Mouse (Mus musculus): ENCODE results near the gene Scaper. TPM values are rescaled to one million over a fixed set of nuclear protein-coding genes. Genes with fewer than 3 reads are reported as not detected.
A peak's percentile ranks its signal among the peaks of the same experiment; 100 is the strongest.

Scaper gene
- total and polyA plus RNA-seq, 3 experiments, result 4.2 to 5.2 (median 4.5) TPM

DNA sequence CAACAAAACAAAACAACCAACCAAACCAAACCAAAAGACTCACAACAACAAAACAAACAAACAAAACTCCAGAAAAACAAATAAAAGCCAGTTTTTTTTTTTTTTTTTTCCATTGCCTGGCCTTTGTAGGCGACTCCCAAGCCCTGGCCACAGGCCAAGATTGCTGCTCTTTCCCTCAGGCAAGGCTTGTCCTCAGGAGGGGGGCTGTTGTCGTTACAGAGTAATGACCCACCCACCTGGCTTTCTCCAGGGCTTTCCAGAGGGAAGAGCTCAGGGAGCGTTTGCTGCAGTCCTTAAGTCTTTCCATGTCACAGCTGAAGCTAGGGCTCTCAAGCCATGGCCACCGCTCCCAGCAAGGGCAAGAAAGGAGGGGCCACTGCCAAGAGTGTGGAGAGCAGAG lies 399.5 kb downstream of the Scaper start, which contains the start of gene Isl2:
Gene Isl2 (plus strand): TSS at position 296 of the 400 bp plus-strand sequence.
- Histone ChIP-seq H3K4me2 (ENCODE audit: insufficient read depth, low read depth, poor library complexity, severe bottlenecking) (no peak within 1 kb of the TSS), H3K36me3 (replicated peaks in 1 of 2; ENCODE audit: control insufficient read depth in 1 of 2, insufficient read depth in 1 of 2, low read length in 1 of 2) (peaks cover 0 to 4% of the 10 kb centered on the region in 2 experiments), H3K9ac (ENCODE audit: insufficient read depth, low read depth) (no peak within 1 kb of the TSS), H3K79me2 (replicated peaks; ENCODE audit: control insufficient read depth, extremely low read depth, insufficient read depth, poor library complexity, severe bottlenecking) (no peaks in the 10 kb centered on the region), H3K9me3 (replicated peaks; ENCODE audit: low read length) (peaks cover 8% of the 10 kb centered on the region), H3K4me3 (replicated peaks in 1 of 3; ENCODE audit: low read depth in 2 of 3, low read length in 2 of 3, poor library complexity in 1 of 3) (peak within 1 kb of the TSS in 1 of 3 experiments; percentile 13), H3K27ac (ENCODE audit: insufficient read depth, low read depth) (no peak within 1 kb of the TSS), H3K4me1 (ENCODE audit: control insufficient read depth in 1 of 2, insufficient read depth in 2 of 2) (no peaks in the 10 kb centered on the region; a peak in 1 of 4 replicates), H3K27me3 (replicated peaks) (no peaks in the 10 kb centered on the region)
- in situ Hi-C loops (cut with MboI; ENCODE audit: low pct_ligation_motif_present, low pct_unique_long_range_greater_than_20kb, low sequenced_read_pairs), result no loop called here
- TF ChIP-seq CTCF (conservative IDR thresholded peaks at IDR 0.05 in 1 of 2, IDR thresholded peaks at IDR 0.05 in 1 of 2; ENCODE audit: low read depth in 2 of 2, low read length in 2 of 2) (no peak), KAT2A (IDR thresholded peaks at IDR 0.05; ENCODE audit: insufficient replicate concordance, low read length) (no peak), CHD1 (IDR thresholded peaks at IDR 0.05; ENCODE audit: low read depth, low read length) (no peak), MEF2A (IDR thresholded peaks at IDR 0.05; ENCODE audit: borderline replicate concordance, low read depth, low read length) (no peak), NRF1 (IDR thresholded peaks at IDR 0.05; ENCODE audit: low read depth, low read length) (no peak), SIN3A (IDR thresholded peaks at IDR 0.05; ENCODE audit: low read length) (no peak)
- dilution Hi-C loops (cut with MboI; ENCODE audit: extremely low pct_ligation_motif_present, extremely low pct_unique_long_range_greater_than_20kb, low sequenced_read_pairs), result no loop called here
- no peak for DNase-seq (ENCODE audit: extremely low read depth)

DNA sequence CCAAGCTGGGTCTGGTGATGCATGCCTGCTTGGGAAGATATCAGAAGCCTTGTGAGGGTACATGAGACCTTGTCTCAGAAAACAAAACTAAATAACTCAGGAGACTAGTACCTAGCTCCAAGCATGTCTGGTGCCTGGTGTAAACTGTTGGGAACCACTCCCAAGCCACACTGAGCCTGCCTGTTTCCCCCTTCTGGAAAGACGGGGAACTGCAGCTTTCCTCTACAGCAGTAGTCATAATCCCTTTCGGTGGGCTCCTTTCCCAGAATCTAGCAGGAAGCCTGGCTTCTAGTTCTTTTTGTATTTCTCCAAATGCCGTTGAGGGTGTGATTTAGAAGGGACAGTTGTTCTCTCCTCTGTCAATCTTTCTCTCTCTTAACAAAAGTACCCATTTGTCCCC lies 402.0 kb downstream of the Scaper start:
- no peak overlapping the region for H3K4me3 ChIP-seq (replicated peaks in 1 of 3; ENCODE audit: low read depth in 2 of 3, low read length in 2 of 3, poor library complexity in 1 of 3)
- TF ChIP-seq JUND (conservative IDR thresholded peaks at IDR 0.05; ENCODE audit: low read depth, low read length) (no peak), RAD21 (IDR thresholded peaks at IDR 0.05; ENCODE audit: low read depth, low read length) (peak; percentile 35), SMC3 (IDR thresholded peaks at IDR 0.05; ENCODE audit: low read depth, low read length) (peak; percentile 70), CTCF (conservative IDR thresholded peaks at IDR 0.05 in 1 of 2, IDR thresholded peaks at IDR 0.05 in 1 of 2; ENCODE audit: low read depth in 2 of 2, low read length in 2 of 2) (peak; percentile 71 to 91)
- H3K27ac ChIP-seq (ENCODE audit: insufficient read depth, low read depth), result no peak overlapping the region
- in situ Hi-C loops (cut with MboI; ENCODE audit: low pct_ligation_motif_present, low pct_unique_long_range_greater_than_20kb, low sequenced_read_pairs) (no loop called here), dilution Hi-C loops (cut with MboI; ENCODE audit: extremely low pct_ligation_motif_present, extremely low pct_unique_long_range_greater_than_20kb, low sequenced_read_pairs) (no loop called here)
- no peak overlapping the region for H3K9ac ChIP-seq (ENCODE audit: insufficient read depth, low read depth)
- H3K79me2 ChIP-seq (replicated peaks; ENCODE audit: control insufficient read depth, extremely low read depth, insufficient read depth, poor library complexity, severe bottlenecking), result no peaks in the 10 kb centered on the region
- H3K4me1 ChIP-seq (ENCODE audit: control insufficient read depth in 1 of 2, insufficient read depth in 2 of 2), result no peaks in the 10 kb centered on the region; a peak in 1 of 4 replicates
- H3K9me3 ChIP-seq (replicated peaks; ENCODE audit: low read length), result no peaks in the 10 kb centered on the region
- H3K4me2 ChIP-seq (ENCODE audit: insufficient read depth, low read depth, poor library complexity, severe bottlenecking), result no peak overlapping the region
- no peaks in the 10 kb centered on the region for H3K27me3 ChIP-seq (replicated peaks)
- H3K36me3 ChIP-seq (replicated peaks in 1 of 2; ENCODE audit: control insufficient read depth in 1 of 2, insufficient read depth in 1 of 2, low read length in 1 of 2), result no peaks in the 10 kb centered on the region
- DNase-seq (ENCODE audit: extremely low read depth), result peak; percentile 37

DNA sequence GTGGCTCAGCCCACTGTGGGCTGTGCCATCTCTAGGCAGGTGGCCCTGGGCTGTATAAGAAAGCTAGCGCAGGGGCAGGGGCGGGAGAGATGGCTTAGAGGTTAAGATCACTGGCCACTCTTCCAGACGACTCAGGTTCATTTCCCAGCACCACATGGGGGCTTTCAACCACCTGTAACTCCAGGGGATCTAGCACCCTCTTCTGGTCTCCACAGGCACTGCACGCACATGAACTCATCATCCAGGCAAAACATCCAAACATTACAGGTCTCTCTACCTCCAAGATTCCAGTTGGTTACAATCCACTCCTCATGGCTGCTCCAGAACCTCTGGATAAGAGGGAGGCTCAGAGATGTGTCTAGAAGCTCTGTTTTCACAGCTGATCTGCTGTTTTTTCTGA lies 412.2 kb downstream of the Scaper start:
- dilution Hi-C loops (cut with MboI; ENCODE audit: extremely low pct_ligation_motif_present, extremely low pct_unique_long_range_greater_than_20kb, low sequenced_read_pairs), result no loop called here
- Histone ChIP-seq H3K9me3 (replicated peaks; ENCODE audit: low read length) (no peaks in the 10 kb centered on the region), H3K4me2 (ENCODE audit: insufficient read depth, low read depth, poor library complexity, severe bottlenecking) (no peak overlapping the region), H3K9ac (ENCODE audit: insufficient read depth, low read depth) (no peak overlapping the region), H3K79me2 (replicated peaks; ENCODE audit: control insufficient read depth, extremely low read depth, insufficient read depth, poor library complexity, severe bottlenecking) (no peaks in the 10 kb centered on the region), H3K4me1 (ENCODE audit: control insufficient read depth in 1 of 2, insufficient read depth in 2 of 2) (no peaks in the 10 kb centered on the region), H3K36me3 (replicated peaks in 1 of 2; ENCODE audit: control insufficient read depth in 1 of 2, insufficient read depth in 1 of 2, low read length in 1 of 2) (no peaks in the 10 kb centered on the region), H3K4me3 (replicated peaks in 1 of 3; ENCODE audit: low read depth in 2 of 3, low read length in 2 of 3, poor library complexity in 1 of 3) (no peak overlapping the region), H3K27ac (ENCODE audit: insufficient read depth, low read depth) (no peak overlapping the region), H3K27me3 (replicated peaks) (no peaks in the 10 kb centered on the region)
- TF ChIP-seq CTCF (conservative IDR thresholded peaks at IDR 0.05 in 1 of 2, IDR thresholded peaks at IDR 0.05 in 1 of 2; ENCODE audit: low read depth in 2 of 2, low read length in 2 of 2) (peak; percentile 68 to 77), SMC3 (IDR thresholded peaks at IDR 0.05; ENCODE audit: low read depth, low read length) (peak; percentile 55), POLR2A (IDR thresholded peaks at IDR 0.05; ENCODE audit: low read depth, low read length) (no peak), RAD21 (IDR thresholded peaks at IDR 0.05; ENCODE audit: low read depth, low read length) (peak; percentile 65)
- DNase-seq (ENCODE audit: extremely low read depth), result no peak
- in situ Hi-C loops (cut with MboI; ENCODE audit: low pct_ligation_motif_present, low pct_unique_long_range_greater_than_20kb, low sequenced_read_pairs), result no loop called here
